Mouse (Mus musculus) neural tube, embryonic 12.5 days (tissue): ENCODE measurements around the gene Prpsap1. TPM values are rescaled to one million over a fixed set of nuclear protein-coding genes. Genes with fewer than 3 reads are reported as not detected.

ENCODE experiments used
- ATAC-seq: fragments of 200-750 bp; cut with Nextera tagmentation; 2 replicates; pipeline ENCODE4 v1.8.0; 2017; ENCODE audit warnings: low read depth, mild to moderate bottlenecking, moderate TSS enrichment, moderate library complexity; ENCODE audit not compliant: low FRiP score
- H3K27ac ChIP-seq: fragments of 300-500 bp; sonication (generic); 2 replicates; pipeline ENCODE4 v1.5.1; 2016
- H3K27me3 ChIP-seq: fragments of 300-500 bp; sonication (generic); replicated peaks from 2 replicates; pipeline ENCODE4 v1.6.1; 2016; ENCODE audit warnings: mild to moderate bottlenecking
- H3K36me3 ChIP-seq: fragments of 300-500 bp; sonication (generic); 2 replicates; pipeline ENCODE4 v1.6.1; 2016; ENCODE audit warnings: mild to moderate bottlenecking
- H3K4me1 ChIP-seq: fragments of 300-500 bp; sonication (generic); 2 replicates; pipeline ENCODE4 v1.6.1; 2016
- H3K4me2 ChIP-seq: fragments of 300-500 bp; sonication (generic); replicated peaks from 2 replicates; pipeline ENCODE4 v1.6.1; 2016; ENCODE audit warnings: mild to moderate bottlenecking
- H3K4me3 ChIP-seq: fragments of 300-500 bp; sonication (generic); 2 replicates; pipeline ENCODE4 v1.5.1; 2016
- H3K9ac ChIP-seq: fragments of 300-500 bp; sonication (generic); 2 replicates; pipeline ENCODE4 v1.6.1; 2016; ENCODE audit warnings: mild to moderate bottlenecking
- H3K9me3 ChIP-seq: fragments of 300-500 bp; sonication (generic); 2 replicates; pipeline ENCODE4 v1.6.1; 2016; ENCODE audit warnings: mild to moderate bottlenecking
- WGBS: fragments of 180-500 bp; shearing (Covaris S2); methylation state at CpG from one replicate; pipeline ENCODE4 v1.1.7; 2016; 5-methylcytosine and 5-hydroxymethylcytosine counted together
- polyA plus RNA-seq: library from polyadenylated mRNA; unstranded; fragments of >200 nt; fragmentation: Nextera tagmentation; extraction: Ambion mirVana; gene quantifications from 2 replicates; pipeline ENCODE4 v1.2.1, GENCODE M21; 2016

Prpsap1 gene
- 199 and 200 TPM in 2 replicates for polyA plus RNA-seq

GRCm38 (mm10) chr11:116493795-116494252 is at the start of gene Prpsap1:
Prpsap1 (minus strand) TSS chr11:116494202.
- Histone ChIP-seq H3K4me2 (peak within 1 kb of the TSS; percentile 16; the same call in 1 of the 2 replicates), H3K4me1 (peaks cover 12% of the 10 kb centered on the region), H3K27me3 (no peaks in the 10 kb centered on the region)

DNA sequence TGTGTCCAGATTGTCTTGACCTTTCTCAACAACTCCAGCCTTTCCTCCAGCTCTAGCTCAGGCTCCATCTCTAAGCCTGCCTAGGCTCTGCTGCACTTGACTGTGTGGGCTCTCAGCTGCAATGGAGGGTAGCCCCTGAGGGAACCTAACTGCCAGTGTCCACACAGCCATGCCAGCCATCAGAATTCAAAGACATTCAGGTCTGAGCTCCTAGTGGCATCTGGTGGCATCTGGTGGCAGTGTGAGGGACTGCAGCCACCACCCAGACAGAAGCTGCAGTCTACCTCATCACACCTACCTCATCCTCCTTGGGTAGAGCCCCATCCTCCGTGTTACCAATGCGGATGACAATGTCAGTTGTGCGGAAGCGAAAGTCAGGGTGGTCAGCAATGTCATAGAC is 49.1 kb upstream of the Prpsap1 start:
- WGBS: 89% methylated on average over 4 of the region's 4 CpGs
- ATAC-seq: no peak
- H3K36me3 ChIP-seq: peaks cover 93% of the 10 kb centered on the region

More at GRCm38 (mm10) chr11:116493795-116494252, at the start of gene Prpsap1:
- WGBS: 25% methylated on average over 4 of the region's 4 CpGs
- no peak within 1 kb of the TSS for H3K4me3 ChIP-seq
- H3K9ac ChIP-seq: no peak within 1 kb of the TSS
- ATAC-seq: no peak
- H3K36me3 ChIP-seq: no peaks in the 10 kb centered on the region
- no peaks in the 10 kb centered on the region for H3K9me3 ChIP-seq
- H3K27ac ChIP-seq: no peak within 1 kb of the TSS

GRCm38 (mm10) chr11:116541183-116541582 is 47.2 kb upstream of the Prpsap1 start:
- peaks cover 90% of the 10 kb centered on the region for H3K36me3 ChIP-seq

More for the DNA sequence above, 49.1 kb upstream of the Prpsap1 start:
- Histone ChIP-seq H3K9me3 (no peaks in the 10 kb centered on the region), H3K27ac (no peak overlapping the region), H3K9ac (no peak overlapping the region), H3K27me3 (no peaks in the 10 kb centered on the region), H3K4me2 (no peak overlapping the region), H3K4me3 (no peak overlapping the region), H3K4me1 (no peaks in the 10 kb centered on the region)

DNA sequence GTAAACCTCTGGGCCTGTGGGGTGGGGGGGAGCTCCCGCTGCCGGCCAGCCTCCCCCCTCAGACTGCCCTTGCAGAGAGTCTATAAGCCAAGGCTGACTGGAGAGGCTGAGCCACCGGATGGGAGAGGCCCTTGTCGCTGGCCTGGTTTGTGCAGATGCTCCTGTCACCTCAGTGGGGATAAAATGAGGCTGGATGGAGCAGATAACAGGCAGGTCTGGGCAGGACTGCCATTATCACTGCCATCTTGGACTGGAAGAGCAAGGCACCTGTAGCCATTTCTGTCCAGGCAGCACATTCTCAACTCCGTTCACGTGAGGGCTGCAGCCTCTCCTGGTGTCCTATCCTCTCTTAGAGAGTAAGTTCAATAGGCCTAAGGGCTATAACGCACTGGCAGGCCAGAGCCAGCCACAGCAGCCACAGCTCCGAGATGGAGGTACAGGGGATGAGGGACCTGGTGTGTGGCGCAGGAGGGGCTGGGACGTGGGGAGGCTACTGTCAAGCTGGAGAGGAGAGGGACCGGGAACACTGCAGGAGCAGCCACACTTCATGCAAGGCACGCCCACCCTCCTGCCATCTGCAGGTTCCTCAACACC is 44.2 kb upstream of the Prpsap1 start:
- Histone ChIP-seq H3K9ac (no peak overlapping the region), H3K4me2 (no peak overlapping the region), H3K27ac (no peak overlapping the region), H3K9me3 (no peaks in the 10 kb centered on the region), H3K4me3 (no peak overlapping the region), H3K27me3 (peaks cover 20% of the 10 kb centered on the region), H3K36me3 (peaks cover 61% of the 10 kb centered on the region), H3K4me1 (peaks cover 17% of the 10 kb centered on the region; the same call in 1 of the 2 replicates)
- 85% methylated on average over 12 of the region's 12 CpGs for WGBS
- ATAC-seq: no peak

More at GRCm38 (mm10) chr11:116541183-116541582, 47.2 kb upstream of the Prpsap1 start:
- Histone ChIP-seq H3K4me2 (no peak overlapping the region), H3K27ac (no peak overlapping the region), H3K9ac (no peak overlapping the region), H3K4me1 (no peaks in the 10 kb centered on the region), H3K4me3 (no peak overlapping the region), H3K9me3 (no peaks in the 10 kb centered on the region), H3K27me3 (no peaks in the 10 kb centered on the region)
- WGBS: 97% methylated on average over 11 of the region's 11 CpGs
- ATAC-seq: no peak

- H3K9me3 ChIP-seq: no peaks in the 10 kb centered on the region
- ATAC-seq: no peak
- no peak overlapping the region for H3K9ac ChIP-seq
- no peak overlapping the region for H3K4me3 ChIP-seq
- H3K27me3 ChIP-seq: peaks cover 28% of the 10 kb centered on the region
- H3K4me1 ChIP-seq: peaks cover 26% of the 10 kb centered on the region
- no peak overlapping the region for H3K4me2 ChIP-seq
- WGBS: 77% methylated on average over 5 of the region's 5 CpGs
- H3K36me3 ChIP-seq: peaks cover 53% of the 10 kb centered on the region
- no peak overlapping the region for H3K27ac ChIP-seq
Observed at GRCm38 (mm10) chr11:116537388-116537787, 43.4 kb upstream of the Prpsap1 start.

DNA sequence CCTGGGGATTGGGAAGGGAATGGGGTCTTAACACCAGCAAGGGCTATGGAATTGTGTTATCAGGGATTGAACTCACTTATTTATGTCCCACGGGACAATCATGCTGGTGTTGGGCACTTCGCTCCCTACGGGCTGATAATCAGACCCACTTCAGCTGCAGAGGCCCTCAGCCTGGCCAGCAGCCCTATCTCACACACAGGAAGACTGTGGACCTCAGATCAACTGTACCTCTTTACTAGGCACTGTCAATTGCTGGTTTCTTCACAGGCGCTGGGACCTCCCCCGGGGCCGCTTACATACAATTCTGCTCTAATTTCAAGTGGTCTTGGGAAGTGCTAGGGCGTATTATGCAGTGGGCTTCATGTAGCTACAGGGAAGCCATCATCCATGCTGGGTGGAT is 42.7 kb upstream of the Prpsap1 start:
- Histone ChIP-seq H3K27me3 (peaks cover 35% of the 10 kb centered on the region), H3K9ac (no peak overlapping the region), H3K4me3 (no peak overlapping the region), H3K27ac (no peak overlapping the region), H3K9me3 (no peaks in the 10 kb centered on the region), H3K4me2 (no peak overlapping the region), H3K36me3 (peaks cover 46% of the 10 kb centered on the region), H3K4me1 (peaks cover 33% of the 10 kb centered on the region)
- ATAC-seq: no peak
- 91% methylated on average over 7 of the region's 7 CpGs for WGBS

- no peaks in the 10 kb centered on the region for H3K9me3 ChIP-seq
- H3K4me1 ChIP-seq: peaks cover 49% of the 10 kb centered on the region
- H3K4me2 ChIP-seq: peak overlapping the region; percentile 72
- WGBS: 22% methylated on average over 20 of the region's 20 CpGs
- ATAC-seq: no peak
- peaks cover 22% of the 10 kb centered on the region for H3K36me3 ChIP-seq
- no peak overlapping the region for H3K9ac ChIP-seq
- peaks cover 55% of the 10 kb centered on the region for H3K27me3 ChIP-seq
- no peak overlapping the region for H3K27ac ChIP-seq
- peak overlapping the region; percentile 43 for H3K4me3 ChIP-seq
Observed at GRCm38 (mm10) chr11:116534154-116534865, 40.3 kb upstream of the Prpsap1 start.

DNA sequence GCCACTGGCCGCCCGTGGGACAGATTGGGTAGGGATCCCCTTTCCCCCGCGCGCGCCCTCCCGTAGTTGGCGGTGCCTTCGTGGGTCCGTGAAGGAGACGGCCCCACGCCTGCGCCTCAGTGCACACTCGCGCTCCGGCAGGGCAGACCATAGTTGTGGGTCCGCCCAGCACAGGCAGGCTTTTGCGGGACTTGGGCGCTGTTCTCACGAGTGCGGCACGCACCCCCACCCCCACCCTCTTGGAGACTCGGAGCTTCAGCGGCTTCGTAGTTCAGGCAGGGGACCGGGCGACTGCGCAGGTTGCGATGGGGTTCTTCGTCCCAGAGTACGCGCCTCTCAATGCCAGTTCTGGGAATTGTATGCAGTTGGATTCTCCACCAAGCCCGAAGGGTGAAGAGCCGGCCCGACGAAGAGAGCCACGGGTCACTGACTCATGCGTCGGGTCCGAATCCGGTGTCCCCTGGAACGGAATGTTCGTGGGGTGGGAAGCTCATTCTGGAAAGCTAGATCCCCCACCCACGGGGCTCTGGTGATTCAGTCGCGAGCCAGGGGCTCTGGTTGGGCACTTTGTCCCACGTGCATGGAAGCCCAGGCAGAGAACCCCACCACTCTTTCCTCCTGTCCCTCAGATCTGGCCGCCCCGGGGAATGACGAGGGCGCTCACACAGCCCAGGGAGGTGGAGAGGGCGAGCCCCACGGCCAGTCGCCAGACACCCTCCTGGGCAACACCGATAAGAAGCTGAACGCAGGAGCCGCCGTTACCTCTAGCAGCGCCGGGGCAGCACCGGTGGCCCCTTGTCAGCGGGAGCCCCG is 39.5 kb upstream of the Prpsap1 start:
- Histone ChIP-seq H3K9me3 (no peaks in the 10 kb centered on the region), H3K4me2 (peak overlapping the region; percentile 72), H3K9ac (peak overlapping the region; percentile 42), H3K36me3 (peaks cover 14% of the 10 kb centered on the region), H3K4me3 (peak overlapping the region; percentile 43), H3K4me1 (peaks cover 49% of the 10 kb centered on the region), H3K27me3 (peaks cover 55% of the 10 kb centered on the region), H3K27ac (no peak overlapping the region)
- ATAC-seq: no peak
- under 1% methylated on average over 63 of the region's 63 CpGs for whole genome bisulfite sequencing

GRCm38 (mm10) chr11:116532810-116533338 is 38.9 kb upstream of the Prpsap1 start:
- Histone ChIP-seq H3K4me1 (peaks cover 49% of the 10 kb centered on the region), H3K36me3 (peaks cover 7% of the 10 kb centered on the region; the same call in 1 of the 2 replicates), H3K27me3 (peaks cover 55% of the 10 kb centered on the region), H3K4me3 (peak overlapping the region; percentile 43), H3K9me3 (no peaks in the 10 kb centered on the region), H3K4me2 (peak overlapping the region; percentile 72), H3K9ac (peak overlapping the region; percentile 42), H3K27ac (no peak overlapping the region)
- under 1% methylated on average over 50 of the region's 50 CpGs for WGBS
- 0 out of 2 replicates have a peak, but pooled peaks have one; percentile 13 for ATAC-seq

- Histone ChIP-seq H3K9me3 (no peaks in the 10 kb centered on the region), H3K4me2 (peak overlapping the region; percentile 72), H3K4me1 (peaks cover 49% of the 10 kb centered on the region), H3K4me3 (peak overlapping the region; percentile 43), H3K27me3 (peaks cover 58% of the 10 kb centered on the region), H3K36me3 (peaks cover 6% of the 10 kb centered on the region; the same call in 1 of the 2 replicates), H3K9ac (peak overlapping the region; percentile 42; the same call in 1 of the 2 replicates), H3K27ac (no peak overlapping the region)
- no peak for ATAC-seq
- under 1% methylated on average over 30 of the region's 30 CpGs for WGBS
Observed at GRCm38 (mm10) chr11:116532262-116532809, 38.3 kb upstream of the Prpsap1 start.

GRCm38 (mm10) chr11:116531371-116532191 is 37.6 kb upstream of the Prpsap1 start:
- no peaks in the 10 kb centered on the region for H3K9me3 ChIP-seq
- 2% methylated on average over 48 of the region's 48 CpGs for WGBS
- no peak for ATAC-seq
- H3K4me3 ChIP-seq: peak overlapping the region; percentile 43
- no peak overlapping the region for H3K27ac ChIP-seq
- H3K27me3 ChIP-seq: peaks cover 58% of the 10 kb centered on the region
- no peaks in the 10 kb centered on the region for H3K36me3 ChIP-seq
- H3K9ac ChIP-seq: peak overlapping the region; percentile 51
- H3K4me2 ChIP-seq: peak overlapping the region; percentile 72
- peaks cover 49% of the 10 kb centered on the region for H3K4me1 ChIP-seq
